Mouse (Mus musculus): Measurements from ENCODE around the gene Tut1. TPM values are rescaled to one million over a fixed set of nuclear protein-coding genes. Genes with fewer than 3 reads are reported as not detected.

Tut1 gene
- polyA plus RNA-seq, 1 experiment, result 24.2 TPM

DNA sequence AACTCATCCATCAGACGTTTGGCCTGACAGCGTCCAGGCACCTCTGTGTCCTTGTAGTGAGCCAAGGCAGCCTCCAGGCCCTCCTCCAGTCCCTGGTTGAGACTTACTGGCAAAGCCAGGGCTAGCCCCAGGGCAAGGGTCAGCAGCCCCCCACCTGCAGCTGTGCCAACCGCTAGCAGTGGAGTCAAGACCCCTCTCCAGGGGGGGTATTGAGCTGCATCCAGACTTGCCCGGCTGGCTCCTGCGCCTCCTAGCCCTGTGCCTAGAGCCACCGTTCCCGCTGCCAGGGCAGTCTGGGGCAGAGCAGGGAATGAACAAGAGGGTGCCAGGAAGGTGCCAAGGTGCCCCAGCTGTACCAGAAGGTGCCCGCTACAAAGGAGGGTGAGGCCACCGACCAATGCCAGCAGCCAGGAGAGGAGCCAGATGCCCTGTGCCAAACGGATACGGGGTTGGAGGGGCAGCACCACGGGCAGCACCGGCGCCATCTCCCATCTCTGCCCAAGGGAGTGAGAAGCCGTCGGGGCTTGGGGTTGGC, 24.9 kb upstream of the Tut1 start:
- peaks cover 26% of the 10 kb centered on the region for H3K79me2 ChIP-seq (ENCODE audit: control insufficient read depth, insufficient read depth)
- H3K36me3 ChIP-seq (ENCODE audit: control insufficient read depth, insufficient read depth), result peaks cover 16% of the 10 kb centered on the region
- H3ac ChIP-seq (ENCODE audit: control insufficient read depth, insufficient read length, low read depth), result peak overlapping the region; percentile 51
- peaks cover 12% of the 10 kb centered on the region for H3K79me3 ChIP-seq (ENCODE audit: low read depth)
- H3K4me3 ChIP-seq (ENCODE audit: insufficient read depth, poor library complexity, severe bottlenecking), result peak overlapping the region; percentile 59
- TF ChIP-seq MYOD1 (IDR thresholded peaks at IDR 0.05; ENCODE audit: control insufficient read depth, insufficient read length, low read depth) (no peak), MYOG (IDR thresholded peaks at IDR 0.05; ENCODE audit: control insufficient read depth, extremely low read depth, insufficient read length) (no peak), FOSL1 (IDR thresholded peaks at IDR 0.05; ENCODE audit: insufficient read depth, low read length, poor library complexity, severe bottlenecking) (no peak), CTCF (IDR thresholded peaks at IDR 0.05; ENCODE audit: control insufficient read depth, insufficient read depth, insufficient read length) (no peak), MAX (IDR thresholded peaks at IDR 0.05) (no peak), USF1 (IDR thresholded peaks at IDR 0.05; ENCODE audit: low read depth) (no peak), CEBPB (IDR thresholded peaks at IDR 0.05; ENCODE audit: low read depth) (no peak)
- H3K27me3 ChIP-seq (ENCODE audit: control insufficient read depth, insufficient read depth, insufficient read length), result no peaks in the 10 kb centered on the region

DNA sequence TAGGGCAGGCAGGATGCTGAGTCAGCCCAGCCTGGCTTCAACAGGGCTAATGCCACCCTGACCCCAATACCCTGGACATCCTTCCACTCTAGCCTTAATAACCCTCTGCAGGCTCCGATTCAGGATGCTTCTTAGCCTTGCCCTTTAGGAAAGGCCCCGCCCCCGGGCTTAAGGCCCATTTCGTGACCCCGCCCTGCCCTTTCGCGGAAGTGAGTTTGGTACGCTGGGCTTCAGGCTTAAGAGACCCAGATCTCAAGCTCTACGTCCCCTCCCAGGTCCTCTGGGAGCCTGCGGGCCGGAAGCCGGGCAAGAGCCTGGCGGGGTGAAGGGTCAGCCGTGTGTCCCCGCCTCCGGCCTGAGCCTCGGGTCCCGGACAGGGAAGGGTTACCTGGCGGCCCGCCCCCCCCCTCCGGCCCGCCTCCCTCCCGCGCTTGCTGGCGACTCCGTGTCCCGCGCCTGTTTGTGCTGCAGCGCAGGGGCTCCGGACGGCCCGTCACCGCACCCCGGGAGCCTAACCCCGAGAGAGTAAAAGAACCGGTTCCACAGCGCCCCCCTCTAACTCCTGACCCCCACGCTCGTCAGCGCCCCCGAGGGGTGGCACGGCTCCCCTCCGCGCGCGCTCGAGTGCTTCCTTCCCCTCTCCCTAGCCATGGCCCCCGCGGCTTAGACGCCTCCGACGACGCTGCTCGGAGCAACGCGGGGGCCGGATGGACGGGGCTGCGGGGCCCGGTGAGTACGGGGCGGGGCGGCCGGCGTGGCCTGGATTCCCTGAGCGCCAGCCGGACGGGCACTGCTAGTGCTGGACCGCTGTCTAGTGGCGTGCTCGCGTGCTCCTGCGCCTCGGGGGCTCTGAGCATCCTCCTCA, 24.2 kb upstream of the Tut1 start, which contains the start of the genes Rom1 and Eml3:
TSS of gene Rom1 (minus strand) at position 133 of the 865 bp plus-strand sequence.
TSS of gene Eml3 (plus strand) at position 329 of the 865 bp plus-strand sequence.
- Histone ChIP-seq H3K4me3 (ENCODE audit: insufficient read depth, poor library complexity, severe bottlenecking) (peak within 1 kb of the TSS; percentile 59), H3K79me2 (ENCODE audit: control insufficient read depth, insufficient read depth) (peaks cover 19% of the 10 kb centered on the region), H3K27me3 (ENCODE audit: control insufficient read depth, insufficient read depth, insufficient read length) (no peaks in the 10 kb centered on the region), H3K36me3 (ENCODE audit: control insufficient read depth, insufficient read depth) (peaks cover 14% of the 10 kb centered on the region), H3ac (ENCODE audit: control insufficient read depth, insufficient read length, low read depth) (peak within 1 kb of the TSS; percentile 73), H3K79me3 (ENCODE audit: low read depth) (peaks cover 10% of the 10 kb centered on the region)
- no peak for TF ChIP-seq CEBPB (IDR thresholded peaks at IDR 0.05; ENCODE audit: low read depth)
- TF ChIP-seq CTCF (IDR thresholded peaks at IDR 0.05; ENCODE audit: control insufficient read depth, insufficient read depth, insufficient read length), result peak; percentile 66

DNA sequence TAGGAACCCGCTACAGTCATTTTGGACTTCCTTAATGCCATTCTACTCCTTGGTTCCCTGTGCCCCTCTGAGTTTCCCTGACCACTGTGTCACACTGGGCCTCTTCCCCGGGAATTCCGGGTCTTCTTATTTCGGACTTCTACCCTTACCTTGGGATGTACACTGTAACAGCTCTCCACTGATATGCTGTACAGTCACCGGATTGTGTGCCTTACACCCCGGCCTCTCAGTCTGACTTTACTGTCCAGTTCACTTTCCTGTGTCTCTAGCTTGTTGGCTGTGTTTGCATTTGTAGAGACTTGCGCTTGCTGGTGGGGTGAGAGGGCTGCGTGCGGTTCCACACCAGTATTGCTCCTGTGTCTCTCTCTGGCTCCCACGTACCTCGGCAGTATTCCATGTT, 23.5 kb upstream of the Tut1 start:
- H3K27me3 ChIP-seq (ENCODE audit: control insufficient read depth, insufficient read depth, insufficient read length), result no peaks in the 10 kb centered on the region
- TF ChIP-seq USF1 (IDR thresholded peaks at IDR 0.05; ENCODE audit: low read depth), result no peak
- TF ChIP-seq MYOD1 (IDR thresholded peaks at IDR 0.05; ENCODE audit: control insufficient read depth, insufficient read length, low read depth), result no peak
- TF ChIP-seq MYOG (IDR thresholded peaks at IDR 0.05; ENCODE audit: control insufficient read depth, extremely low read depth, insufficient read length), result no peak
- TF ChIP-seq CTCF (IDR thresholded peaks at IDR 0.05; ENCODE audit: control insufficient read depth, insufficient read depth, insufficient read length), result no peak
- no peak for TF ChIP-seq CEBPB (IDR thresholded peaks at IDR 0.05; ENCODE audit: low read depth)
- TF ChIP-seq FOSL1 (IDR thresholded peaks at IDR 0.05; ENCODE audit: insufficient read depth, low read length, poor library complexity, severe bottlenecking), result no peak
- TF ChIP-seq MAX (IDR thresholded peaks at IDR 0.05), result no peak
- peaks cover 17% of the 10 kb centered on the region for H3K79me2 ChIP-seq (ENCODE audit: control insufficient read depth, insufficient read depth)
- peak overlapping the region; percentile 59 for H3K4me3 ChIP-seq (ENCODE audit: insufficient read depth, poor library complexity, severe bottlenecking)
- H3K36me3 ChIP-seq (ENCODE audit: control insufficient read depth, insufficient read depth), result peaks cover 19% of the 10 kb centered on the region
- peaks cover 10% of the 10 kb centered on the region for H3K79me3 ChIP-seq (ENCODE audit: low read depth)
- peak overlapping the region; percentile 73 for H3ac ChIP-seq (ENCODE audit: control insufficient read depth, insufficient read length, low read depth)

- Histone ChIP-seq H3K36me3 (ENCODE audit: control insufficient read depth, insufficient read depth) (peaks cover 25% of the 10 kb centered on the region), H3K27me3 (ENCODE audit: control insufficient read depth, insufficient read depth, insufficient read length) (no peaks in the 10 kb centered on the region), H3ac (ENCODE audit: control insufficient read depth, insufficient read length, low read depth) (peak overlapping the region; percentile 73), H3K4me3 (ENCODE audit: insufficient read depth, poor library complexity, severe bottlenecking) (no peak overlapping the region), H3K79me3 (ENCODE audit: low read depth) (peaks cover 10% of the 10 kb centered on the region), H3K79me2 (ENCODE audit: control insufficient read depth, insufficient read depth) (peaks cover 17% of the 10 kb centered on the region)
- TF ChIP-seq FOSL1 (IDR thresholded peaks at IDR 0.05; ENCODE audit: insufficient read depth, low read length, poor library complexity, severe bottlenecking) (no peak), CEBPB (IDR thresholded peaks at IDR 0.05; ENCODE audit: low read depth) (no peak), USF1 (IDR thresholded peaks at IDR 0.05; ENCODE audit: low read depth) (no peak)
These were observed 22.9 kb upstream of the Tut1 start for GRCm38 (mm10) chr19:8930771-8931170.

DNA sequence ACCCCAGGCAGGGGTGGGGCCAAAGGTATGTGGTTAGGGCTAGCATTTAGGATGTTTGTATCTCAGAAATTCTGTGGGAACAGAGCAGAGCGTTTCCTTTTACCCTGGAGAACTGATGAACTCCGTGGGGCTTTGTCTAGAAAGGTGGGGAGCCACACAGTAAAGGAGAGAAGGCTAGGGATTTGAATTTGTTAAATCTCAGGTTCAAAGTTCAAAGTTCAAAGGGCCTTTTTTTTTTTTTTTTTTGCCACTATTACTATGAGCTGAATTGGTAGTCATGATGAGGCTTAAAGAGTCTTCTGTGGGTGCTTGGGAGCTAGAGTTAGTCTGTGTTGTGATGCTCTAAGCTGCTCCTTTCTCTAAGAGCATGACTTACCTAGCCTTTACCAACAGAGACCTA, 16.9 kb upstream of the Tut1 start:
- no peak overlapping the region for H3ac ChIP-seq (ENCODE audit: control insufficient read depth, insufficient read length, low read depth)
- H3K27me3 ChIP-seq (ENCODE audit: control insufficient read depth, insufficient read depth, insufficient read length), result no peaks in the 10 kb centered on the region
- peaks cover 59% of the 10 kb centered on the region for H3K36me3 ChIP-seq (ENCODE audit: control insufficient read depth, insufficient read depth)

More for the DNA sequence above, 16.9 kb upstream of the Tut1 start:
- Histone ChIP-seq H3K4me3 (ENCODE audit: insufficient read depth, poor library complexity, severe bottlenecking) (no peak overlapping the region), H3K79me2 (ENCODE audit: control insufficient read depth, insufficient read depth) (peaks cover 7% of the 10 kb centered on the region), H3K79me3 (ENCODE audit: low read depth) (peaks cover 1% of the 10 kb centered on the region)
- TF ChIP-seq FOSL1 (IDR thresholded peaks at IDR 0.05; ENCODE audit: insufficient read depth, low read length, poor library complexity, severe bottlenecking) (no peak), USF1 (IDR thresholded peaks at IDR 0.05; ENCODE audit: low read depth) (no peak), MAX (IDR thresholded peaks at IDR 0.05) (no peak), MYOG (IDR thresholded peaks at IDR 0.05; ENCODE audit: control insufficient read depth, extremely low read depth, insufficient read length) (no peak), MYOD1 (IDR thresholded peaks at IDR 0.05; ENCODE audit: control insufficient read depth, insufficient read length, low read depth) (no peak), CEBPB (IDR thresholded peaks at IDR 0.05; ENCODE audit: low read depth) (no peak), CTCF (IDR thresholded peaks at IDR 0.05; ENCODE audit: control insufficient read depth, insufficient read depth, insufficient read length) (no peak)
